Mouse (Mus musculus) natural killer cell, adult 2 months (primary cell): ENCODE results near the gene Fsd1.

Source experiments
- DNase-seq, 2 experiments: peaks; one replicate each; pipeline ENCODE4 v3.0.0; 2022; ENCODE audit warnings: low spot score in 2 of 2

Fsd1 gene

DNA sequence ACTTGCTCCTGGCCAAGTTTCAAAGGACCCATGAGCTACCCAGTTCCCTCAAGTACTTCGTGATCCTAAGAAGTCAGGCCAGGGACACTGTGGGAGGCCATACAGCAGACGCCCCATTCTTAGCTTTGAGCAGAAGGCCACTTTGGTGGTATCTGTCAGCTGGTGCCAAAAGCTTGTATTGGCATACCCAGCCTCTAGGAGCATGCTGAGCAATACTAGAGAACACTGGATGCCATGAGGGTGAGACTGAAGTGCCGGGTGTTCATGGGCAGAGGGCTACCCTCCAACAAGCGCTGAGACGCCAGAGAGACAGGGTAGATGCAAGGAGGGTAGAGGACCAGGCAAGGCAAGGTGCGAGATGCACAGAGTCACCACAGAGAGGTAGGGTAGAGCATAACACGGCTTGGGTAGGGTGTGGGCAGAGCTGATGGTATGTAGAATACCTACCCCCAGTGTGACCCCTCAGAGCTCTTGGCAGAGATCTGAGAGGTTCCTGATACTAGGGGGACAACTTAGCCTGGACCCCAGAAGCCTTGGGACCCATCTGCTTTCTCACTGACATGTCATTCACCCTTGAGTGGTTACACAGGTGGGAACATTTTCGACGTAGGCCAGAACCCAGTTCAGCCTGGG lies 44.0 kb downstream of the Fsd1 start:
- DNase-seq = no peak

DNA sequence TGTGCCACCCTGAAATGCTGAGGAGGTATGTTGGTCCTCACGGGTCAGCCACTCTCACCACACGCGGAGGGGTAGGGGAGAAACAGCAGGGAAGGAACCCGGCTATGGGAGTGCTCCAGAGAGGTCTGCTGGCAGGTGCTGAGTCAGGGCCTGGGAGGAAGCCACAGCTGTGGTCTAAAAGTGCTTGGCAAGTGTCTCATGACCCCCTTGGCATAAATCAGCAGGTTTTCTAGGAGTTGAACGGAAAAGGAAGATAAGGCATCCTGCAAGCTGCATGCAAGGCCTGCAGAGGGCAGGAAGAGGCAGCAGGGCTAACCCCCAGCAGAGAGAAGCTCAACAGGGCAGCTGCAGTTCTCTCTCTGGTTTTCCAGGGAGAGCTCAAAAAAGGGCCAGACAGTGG lies 44.6 kb downstream of the Fsd1 start:
- no peak for DNase-seq

- no peak for DNase-seq
These were observed 45.1 kb downstream of the Fsd1 start for GRCm38 (mm10) chr17:56031431-56031830.

- DNase-seq = no peak
These were observed 45.9 kb downstream of the Fsd1 start for GRCm38 (mm10) chr17:56032127-56032733.

DNA sequence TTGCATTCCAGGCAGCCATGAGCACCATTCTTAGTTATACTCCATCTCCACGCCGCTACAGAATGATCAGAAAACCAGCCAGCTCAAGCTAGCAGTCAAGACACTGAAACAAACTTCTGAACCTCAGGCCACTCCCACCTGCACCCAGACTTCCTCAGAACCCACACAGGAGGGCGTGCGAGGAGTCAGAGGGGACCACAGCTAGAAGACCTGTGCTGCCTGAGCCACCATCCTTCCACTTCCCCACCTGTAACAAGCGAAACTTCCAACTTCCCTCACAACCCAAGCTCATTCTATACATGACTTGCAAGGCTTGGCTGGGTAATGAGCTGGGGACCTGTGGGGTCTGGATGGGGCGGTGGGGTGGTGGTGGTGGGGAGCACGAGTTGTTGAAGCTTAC lies 46.5 kb downstream of the Fsd1 start:
- DNase-seq = peak in 1 of 2 experiments; percentile 61

- DNase-seq = no peak
These were observed 47.9 kb downstream of the Fsd1 start for GRCm38 (mm10) chr17:56034040-56034725.

GRCm38 (mm10) chr17:56034726-56035100 lies 48.4 kb downstream of the Fsd1 start:
- peak in 1 of 2 experiments; percentile 13 for DNase-seq

GRCm38 (mm10) chr17:56035216-56035615 lies 48.9 kb downstream of the Fsd1 start:
- no peak for DNase-seq

DNA sequence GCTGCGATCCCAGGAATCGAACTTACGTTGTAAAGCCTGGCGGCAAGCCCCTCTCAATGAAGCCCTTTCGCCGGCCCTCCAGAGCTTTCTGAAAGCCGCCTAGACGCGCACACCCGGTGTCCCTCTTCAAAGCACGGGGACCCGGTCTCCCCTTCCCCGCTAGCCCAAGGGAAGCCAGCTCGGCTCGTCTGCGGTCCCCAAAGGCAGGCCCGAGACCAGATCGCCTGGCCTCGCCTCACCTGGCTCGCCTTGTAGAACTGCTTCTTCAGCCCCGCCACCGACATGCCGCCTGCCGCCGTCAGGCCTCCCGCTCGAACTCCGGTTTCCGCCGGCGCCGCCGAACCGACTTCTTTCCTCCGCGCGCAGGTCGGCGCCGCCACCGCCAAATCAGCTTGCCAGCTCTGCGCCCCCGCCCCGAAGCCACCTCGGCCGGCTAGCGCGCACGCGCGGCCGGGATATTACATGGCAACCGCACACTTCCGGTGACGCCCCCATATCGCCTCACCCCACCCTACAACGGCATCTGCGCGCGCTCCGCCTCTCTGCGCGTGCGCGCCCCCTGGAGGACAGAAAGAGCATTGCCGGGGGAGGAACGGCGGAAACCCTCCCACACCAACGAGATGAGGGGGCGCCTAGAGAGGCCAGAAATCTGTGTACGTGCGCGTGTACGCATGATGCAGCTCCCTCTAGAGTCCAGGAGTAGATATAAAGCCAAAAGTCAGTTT lies 50.0 kb downstream of the Fsd1 start, which contains the start of gene Sh3gl1:
Sh3gl1 (minus strand) TSS at position 460 of the 725 bp plus-strand sequence.
- DNase-seq = peak; percentile 100

GRCm38 (mm10) chr17:56036901-56037287 lies 50.6 kb downstream of the Fsd1 start:
- DNase-seq = no peak

DNA sequence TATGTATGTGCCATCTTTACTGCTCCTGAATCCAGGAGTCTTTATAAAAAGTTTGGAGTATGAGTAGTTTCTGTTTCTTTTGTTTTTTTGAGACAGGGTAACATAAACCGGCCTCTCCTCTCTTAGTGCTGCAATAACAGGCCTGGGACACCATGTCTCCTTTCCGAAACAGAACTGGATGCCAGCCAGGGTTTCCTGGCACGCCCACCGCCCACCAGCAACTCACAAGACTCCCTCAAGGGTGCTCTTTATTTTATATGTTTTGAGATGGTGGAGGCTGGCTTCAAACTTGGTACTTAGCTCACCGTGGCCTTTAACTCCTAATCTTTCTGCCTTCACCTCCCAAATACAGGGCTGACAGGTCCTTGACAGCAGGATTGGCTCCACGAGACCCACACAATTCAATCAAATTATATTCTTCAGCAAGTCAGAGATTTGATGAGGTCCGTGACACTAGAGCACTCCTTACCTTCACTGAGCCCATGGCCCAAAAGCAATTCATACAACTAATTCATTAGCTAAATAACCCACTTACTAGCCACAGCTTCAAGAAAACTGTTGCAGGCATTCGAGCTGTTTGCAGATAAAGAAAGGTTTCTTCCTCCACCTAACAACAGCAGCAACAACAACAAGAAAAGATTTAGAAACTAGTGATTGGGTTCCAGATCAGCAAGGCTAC lies 52.4 kb downstream of the Fsd1 start:
- no peak for DNase-seq

GRCm38 (mm10) chr17:56039345-56039744 lies 53.0 kb downstream of the Fsd1 start:
- no peak for DNase-seq

DNA sequence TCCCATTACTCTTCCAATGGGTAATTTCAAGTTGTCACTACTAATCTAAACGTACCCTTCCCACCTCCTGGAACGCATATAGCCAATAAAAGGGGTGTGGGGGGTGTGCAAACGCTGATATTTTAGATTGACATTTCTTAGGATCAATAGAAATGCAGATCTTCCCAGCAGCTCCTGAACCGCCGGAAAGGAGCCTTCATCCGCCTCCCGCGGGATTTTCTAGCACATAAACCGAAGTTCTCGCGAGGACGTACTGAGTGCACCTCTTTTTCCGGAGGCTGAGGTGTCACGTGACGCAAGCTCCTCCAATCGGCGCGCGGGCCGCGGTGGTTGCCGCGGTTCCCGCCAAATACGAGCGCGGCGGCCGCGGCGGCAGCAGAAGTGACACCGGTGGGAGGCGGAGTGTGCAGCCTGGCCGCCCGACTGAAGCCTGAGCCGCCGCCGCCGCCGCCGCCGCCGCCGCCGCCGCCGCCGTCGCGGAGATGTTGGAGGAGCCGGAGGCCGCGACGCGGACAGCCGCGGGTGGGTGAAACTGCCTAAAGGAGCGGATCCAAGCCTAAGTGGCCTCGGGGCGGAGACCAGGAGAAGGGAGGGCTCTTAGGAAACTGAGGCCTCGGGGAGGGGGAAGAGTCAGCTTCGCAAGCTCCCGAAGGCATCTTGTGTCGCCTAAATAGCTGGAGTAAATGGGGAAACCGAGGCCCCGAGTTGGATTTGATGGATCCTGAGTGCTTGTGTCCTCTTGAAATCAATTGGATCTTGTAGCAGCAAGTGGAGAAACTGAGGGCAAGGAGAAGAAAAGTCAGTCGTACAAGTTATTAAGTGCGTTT lies 53.9 kb downstream of the Fsd1 start, which contains the start of gene Chaf1a:
Chaf1a (plus strand) TSS at position 410 of the 827 bp plus-strand sequence.
- peak; percentile 95 for DNase-seq

DNA sequence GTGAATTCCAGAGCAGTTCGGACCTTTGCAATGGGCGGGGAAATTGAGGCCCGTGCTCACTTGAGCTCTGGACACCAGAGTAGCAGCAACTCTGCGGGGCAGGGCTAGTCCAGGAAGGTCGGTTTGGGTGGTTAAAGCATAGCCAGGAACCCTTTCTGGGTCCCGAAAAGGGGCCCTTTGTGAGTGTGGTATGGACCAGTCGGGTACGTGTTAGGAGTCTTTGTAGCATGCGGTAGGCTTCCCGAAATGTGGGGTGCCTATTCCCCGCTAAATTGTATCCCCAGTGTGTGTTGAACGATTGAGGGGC lies 54.5 kb downstream of the Fsd1 start:
- no peak for DNase-seq
